Mouse (Mus musculus): ENCODE measurements around the gene Trim8. TPM values are rescaled to one million over a fixed set of nuclear protein-coding genes. Genes with fewer than 3 reads are reported as not detected.
A peak's percentile ranks its signal among the peaks of the same experiment; 100 is the strongest.

Trim8 gene
- polyA plus RNA-seq, 1 experiment from 2014 or later: 43.0 TPM

DNA sequence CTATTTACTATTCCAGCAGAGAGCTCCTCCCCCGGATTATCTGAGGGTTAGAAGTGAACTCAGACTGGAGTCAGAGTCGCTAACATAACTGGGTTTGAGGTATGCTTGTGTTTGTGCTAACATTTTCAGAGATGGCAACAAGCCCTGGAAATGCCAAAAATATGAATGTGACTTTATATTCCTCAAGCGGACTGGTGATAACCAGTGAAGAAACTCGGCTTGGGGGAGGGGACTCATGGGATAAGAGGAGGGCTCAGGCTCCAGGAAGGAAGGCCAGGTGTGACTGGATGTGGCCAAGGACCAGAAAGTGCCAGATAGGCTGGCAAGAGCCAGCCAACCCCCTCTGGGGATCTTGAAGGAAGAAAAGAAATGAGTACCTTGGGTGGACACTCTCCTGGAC lies 19.7 kb upstream of the Trim8 start:
- Histone ChIP-seq H3K27me3 (replicated peaks) (no peaks in the 10 kb centered on the region), H3K4me2 (replicated peaks) (no peak overlapping the region), H3K4me1 (peaks cover 14% of the 10 kb centered on the region), H3K36me3 (peaks cover 57% of the 10 kb centered on the region), H3K9me3 (no peaks in the 10 kb centered on the region), H3K4me3 (no peak overlapping the region), H3K9ac (no peak overlapping the region), H3K27ac (no peak overlapping the region)
- 33% methylated on average over 4 of the region's 4 CpGs for WGBS
- no peak for ATAC-seq (ENCODE audit: low FRiP score, low read depth)

DNA sequence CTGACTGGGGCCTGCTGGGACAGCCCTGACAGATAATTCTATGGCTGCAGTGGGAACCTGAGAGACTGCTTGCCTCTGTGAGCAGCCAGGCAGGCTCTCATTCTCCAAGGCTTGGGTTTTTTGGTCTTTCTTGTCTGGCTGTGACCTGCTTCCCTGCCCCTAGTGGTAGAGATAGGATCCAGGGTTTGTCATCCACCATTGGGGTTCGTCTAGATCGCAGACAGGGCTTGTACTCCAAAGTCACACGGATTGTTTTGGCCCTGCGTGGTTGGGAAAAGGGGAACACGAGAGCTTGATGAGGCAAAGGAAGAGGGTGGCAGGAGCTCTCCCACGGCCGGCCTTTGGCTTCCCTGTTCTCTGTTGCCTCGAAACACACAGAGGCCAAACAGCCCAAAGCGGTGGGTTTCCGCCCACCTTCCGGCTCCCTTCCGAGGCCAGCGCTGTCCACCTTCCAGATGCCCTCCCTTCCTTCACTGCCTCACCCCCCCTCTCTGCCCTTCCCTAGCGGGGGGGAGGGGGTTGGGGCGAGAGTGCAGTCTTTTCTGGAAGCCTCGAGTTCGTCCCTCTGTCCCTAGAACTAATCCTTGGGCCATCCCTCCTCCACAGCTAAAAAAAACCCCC lies 18.5 kb upstream of the Trim8 start:
- no peak overlapping the region for H3K27ac ChIP-seq
- peaks cover 10% of the 10 kb centered on the region for H3K4me1 ChIP-seq

DNA sequence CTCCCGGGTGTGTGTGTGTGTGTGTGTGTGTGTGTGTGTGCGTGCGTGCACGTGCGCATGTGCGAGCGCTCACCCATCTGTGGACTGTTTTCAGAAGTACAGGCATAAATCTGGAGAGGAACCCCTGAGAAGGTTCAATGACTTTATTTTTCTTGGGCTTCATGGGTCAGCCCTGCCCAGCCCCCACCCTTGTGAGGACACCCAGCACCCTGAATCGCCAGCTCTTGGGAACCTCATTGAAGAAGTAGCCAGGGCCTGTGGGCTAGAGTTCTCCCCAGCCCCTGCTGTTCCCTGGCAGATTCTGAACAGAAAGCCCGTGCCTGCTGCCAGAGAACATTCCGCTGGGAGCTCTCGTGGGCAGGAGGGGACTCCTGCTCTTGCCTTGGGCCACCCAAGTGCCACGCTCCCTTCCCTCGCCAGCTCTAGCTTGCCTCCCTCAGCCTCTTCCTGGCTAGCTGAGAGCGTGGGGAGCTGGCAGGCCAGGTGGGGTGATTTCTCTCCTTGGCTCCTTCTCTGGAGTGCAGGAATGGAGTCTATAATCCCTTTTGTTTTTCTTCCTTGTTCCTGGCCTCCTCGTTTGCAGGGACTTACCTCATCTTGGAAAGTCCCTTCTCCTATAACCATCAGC lies 17.7 kb upstream of the Trim8 start:
- WGBS: 71% methylated on average over 15 of the region's 15 CpGs

More for the DNA sequence above, 18.5 kb upstream of the Trim8 start:
- no peak overlapping the region for H3K9ac ChIP-seq
- no peak overlapping the region for H3K4me2 ChIP-seq (replicated peaks)
- WGBS: 62% methylated on average over 17 of the region's 17 CpGs
- no peaks in the 10 kb centered on the region for H3K27me3 ChIP-seq (replicated peaks)
- peaks cover 58% of the 10 kb centered on the region for H3K36me3 ChIP-seq
- no peak overlapping the region for H3K4me3 ChIP-seq
- no peaks in the 10 kb centered on the region for H3K9me3 ChIP-seq
- ATAC-seq (ENCODE audit: low FRiP score, low read depth): no peak; the same call in 1 of the 2 replicates

GRCm38 (mm10) chr19:46484518-46484917 lies 17.0 kb upstream of the Trim8 start:
- Histone ChIP-seq H3K27ac (no peak overlapping the region), H3K4me1 (peaks cover 10% of the 10 kb centered on the region), H3K4me2 (replicated peaks) (no peak overlapping the region), H3K27me3 (replicated peaks) (no peaks in the 10 kb centered on the region), H3K9me3 (no peaks in the 10 kb centered on the region), H3K36me3 (peaks cover 47% of the 10 kb centered on the region), H3K9ac (no peak overlapping the region), H3K4me3 (no peak overlapping the region)
- 78% methylated on average over 5 of the region's 5 CpGs for WGBS
- no peak for ATAC-seq (ENCODE audit: low FRiP score, low read depth)

More for the DNA sequence above, 17.7 kb upstream of the Trim8 start:
- no peaks in the 10 kb centered on the region for H3K9me3 ChIP-seq
- H3K9ac ChIP-seq: no peak overlapping the region
- no peak for ATAC-seq (ENCODE audit: low FRiP score, low read depth)
- no peaks in the 10 kb centered on the region for H3K27me3 ChIP-seq (replicated peaks)
- no peak overlapping the region for H3K4me3 ChIP-seq
- H3K27ac ChIP-seq: no peak overlapping the region
- no peak overlapping the region for H3K4me2 ChIP-seq (replicated peaks)
- H3K36me3 ChIP-seq: peaks cover 52% of the 10 kb centered on the region
- H3K4me1 ChIP-seq: peaks cover 10% of the 10 kb centered on the region

DNA sequence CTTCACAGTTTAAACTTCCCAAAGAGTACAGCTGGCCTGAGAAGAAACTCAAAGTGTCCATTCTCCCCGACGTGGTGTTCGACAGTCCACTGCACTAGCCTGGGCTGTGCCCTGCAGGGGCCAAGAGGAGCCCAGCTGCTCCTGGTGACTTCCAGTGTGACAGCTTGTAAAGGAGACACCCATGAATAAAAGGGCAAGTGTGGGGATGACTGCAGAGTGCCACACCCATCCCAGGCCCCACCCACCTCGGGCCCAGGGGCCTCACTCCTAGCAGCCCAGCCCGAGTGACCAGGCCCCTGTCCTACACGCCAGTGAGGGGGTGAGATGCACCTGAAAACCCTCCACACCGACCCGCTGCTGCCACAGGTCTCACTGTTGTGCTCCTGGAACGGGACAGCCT lies 15.7 kb upstream of the Trim8 start:
- Histone ChIP-seq H3K27ac (no peak overlapping the region), H3K27me3 (replicated peaks) (no peaks in the 10 kb centered on the region), H3K4me2 (replicated peaks) (no peak overlapping the region), H3K9me3 (no peaks in the 10 kb centered on the region), H3K9ac (no peak overlapping the region), H3K4me1 (peaks cover 15% of the 10 kb centered on the region), H3K36me3 (peaks cover 38% of the 10 kb centered on the region), H3K4me3 (no peak overlapping the region)
- WGBS: 70% methylated on average over 9 of the region's 9 CpGs
- no peak for ATAC-seq (ENCODE audit: low FRiP score, low read depth)

- H3K36me3 ChIP-seq: peaks cover 38% of the 10 kb centered on the region
- H3K4me1 ChIP-seq: peaks cover 16% of the 10 kb centered on the region
- H3K27ac ChIP-seq: no peak overlapping the region
- H3K27me3 ChIP-seq (replicated peaks): no peaks in the 10 kb centered on the region
- WGBS: 72% methylated on average over 2 of the region's 2 CpGs
- no peak for ATAC-seq (ENCODE audit: low FRiP score, low read depth)
- H3K4me3 ChIP-seq: no peak overlapping the region
- H3K9ac ChIP-seq: no peak overlapping the region
- H3K9me3 ChIP-seq: no peaks in the 10 kb centered on the region
- H3K4me2 ChIP-seq (replicated peaks): no peak overlapping the region
Observed at GRCm38 (mm10) chr19:46486709-46487108, 14.8 kb upstream of the Trim8 start.

DNA sequence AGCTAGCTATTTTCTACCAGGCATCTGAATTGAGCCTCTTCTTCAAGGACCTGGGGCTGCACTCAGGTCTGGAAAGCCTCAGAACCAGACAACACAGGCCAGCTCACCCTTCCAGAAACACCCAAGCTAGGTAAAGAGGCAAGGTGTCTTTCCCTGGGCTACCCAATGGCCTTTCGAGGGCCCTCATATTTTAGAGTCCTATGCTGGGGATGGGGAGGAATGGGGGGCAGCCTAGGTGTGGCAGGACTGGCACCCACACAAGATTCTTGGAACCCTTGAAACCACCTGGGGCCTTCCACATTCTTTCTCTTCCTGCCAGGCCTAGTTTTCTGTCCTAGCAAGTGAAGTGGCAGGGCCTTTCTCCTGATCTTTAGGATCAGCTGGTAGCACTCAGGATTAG lies 12.1 kb upstream of the Trim8 start:
- no peaks in the 10 kb centered on the region for H3K27me3 ChIP-seq (replicated peaks)
- H3K36me3 ChIP-seq: peaks cover 34% of the 10 kb centered on the region
- H3K9ac ChIP-seq: no peak overlapping the region
- no peaks in the 10 kb centered on the region for H3K9me3 ChIP-seq
- ATAC-seq (ENCODE audit: low FRiP score, low read depth): no peak
- H3K4me3 ChIP-seq: no peak overlapping the region
- no peak overlapping the region for H3K4me2 ChIP-seq (replicated peaks)
- H3K27ac ChIP-seq: no peak overlapping the region
- peaks cover 8% of the 10 kb centered on the region; the same call in 1 of the 2 replicates for H3K4me1 ChIP-seq
- 93% methylated on average over 1 of the region's 1 CpGs for WGBS

DNA sequence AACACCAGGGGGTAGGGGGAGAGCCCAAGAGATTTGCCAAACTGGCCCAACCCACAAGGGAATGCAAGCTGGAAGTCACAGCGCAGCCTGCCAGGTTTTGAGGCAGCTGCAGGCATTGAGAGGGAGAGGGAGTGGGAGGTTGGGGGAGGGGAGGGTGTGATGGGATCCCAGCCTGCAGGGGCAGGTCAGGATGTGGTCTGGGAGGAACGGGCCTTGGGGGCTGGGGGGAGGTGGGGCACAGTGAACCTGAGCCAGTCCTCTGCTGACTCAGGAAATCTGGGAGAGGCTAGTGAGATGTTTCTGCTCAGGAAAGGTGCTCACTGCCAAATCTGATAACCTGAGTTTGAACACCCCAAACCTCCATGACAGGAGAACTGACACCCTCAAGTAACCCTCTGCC lies 10.9 kb upstream of the Trim8 start:
- Histone ChIP-seq H3K36me3 (peaks cover 23% of the 10 kb centered on the region), H3K4me3 (no peak overlapping the region), H3K4me1 (peaks cover 5% of the 10 kb centered on the region; the same call in 1 of the 2 replicates), H3K4me2 (replicated peaks) (no peak overlapping the region; the same call in 1 of the 2 replicates), H3K27ac (peak overlapping the region; percentile 15; the same call in 1 of the 2 replicates), H3K9ac (no peak overlapping the region), H3K9me3 (no peaks in the 10 kb centered on the region), H3K27me3 (replicated peaks) (no peaks in the 10 kb centered on the region)
- no peak for ATAC-seq (ENCODE audit: low FRiP score, low read depth)
- 0% methylated on average over 2 of the region's 2 CpGs for WGBS

DNA sequence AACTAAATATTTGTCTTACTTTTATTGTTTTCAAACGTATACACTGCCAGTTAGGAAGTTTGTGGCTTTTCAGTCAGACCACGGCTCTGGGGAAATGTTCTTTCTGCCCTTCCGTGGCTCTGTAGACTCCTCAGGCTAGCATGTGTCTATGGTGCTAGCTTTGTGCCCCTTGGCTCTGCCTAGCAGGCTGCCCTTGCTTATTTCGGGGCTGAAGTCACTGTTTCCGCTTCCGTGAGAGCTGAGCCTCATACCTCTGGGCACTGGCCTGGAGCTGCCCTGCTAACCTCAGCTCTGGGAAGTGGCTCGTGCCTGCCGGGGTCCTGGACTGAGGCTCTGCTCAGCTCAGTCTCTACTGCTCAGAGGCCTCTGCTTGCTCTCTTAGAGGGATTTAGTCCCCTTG lies 6.4 kb upstream of the Trim8 start:
- no peaks in the 10 kb centered on the region for H3K36me3 ChIP-seq
- H3K4me1 ChIP-seq: peaks cover 5% of the 10 kb centered on the region
- no peak overlapping the region for H3K9ac ChIP-seq
- WGBS: 87% methylated on average over 8 of the region's 8 CpGs
- H3K4me2 ChIP-seq (replicated peaks): no peak overlapping the region
- H3K9me3 ChIP-seq: no peaks in the 10 kb centered on the region
- H3K27ac ChIP-seq: no peak overlapping the region
- no peaks in the 10 kb centered on the region for H3K27me3 ChIP-seq (replicated peaks)
- no peak overlapping the region for H3K4me3 ChIP-seq
- ATAC-seq (ENCODE audit: low FRiP score, low read depth): no peak

GRCm38 (mm10) chr19:46497230-46497629 lies 4.3 kb upstream of the Trim8 start:
- H3K4me1 ChIP-seq: no peaks in the 10 kb centered on the region; the same call in 1 of the 2 replicates
- H3K9me3 ChIP-seq: no peaks in the 10 kb centered on the region
- no peak for ATAC-seq (ENCODE audit: low FRiP score, low read depth)
- WGBS: 53% methylated on average over 2 of the region's 2 CpGs
- H3K4me2 ChIP-seq (replicated peaks): no peak overlapping the region
- no peak overlapping the region for H3K4me3 ChIP-seq
- H3K27ac ChIP-seq: no peak overlapping the region
- no peaks in the 10 kb centered on the region for H3K36me3 ChIP-seq
- H3K9ac ChIP-seq: no peak overlapping the region
- H3K27me3 ChIP-seq (replicated peaks): no peaks in the 10 kb centered on the region

DNA sequence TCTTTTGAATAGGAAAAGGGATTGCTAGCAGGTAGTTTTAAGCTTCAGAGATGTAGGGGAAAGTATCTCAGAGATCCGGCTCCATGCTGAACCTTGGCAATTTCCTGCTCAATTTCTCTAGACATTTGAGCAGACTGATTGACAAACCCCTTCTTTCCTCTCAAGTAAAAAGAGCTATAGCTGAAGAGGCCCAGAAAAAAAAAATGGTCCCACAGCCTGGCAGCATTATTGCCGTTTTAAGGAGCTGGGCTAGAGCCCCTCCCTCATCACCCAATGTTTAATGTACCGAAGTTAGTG lies 2.0 kb upstream of the Trim8 start:
- no peaks in the 10 kb centered on the region for H3K36me3 ChIP-seq
- H3K4me2 ChIP-seq (replicated peaks): peak overlapping the region; percentile 45
- H3K27ac ChIP-seq: no peak overlapping the region
- no peak for ATAC-seq (ENCODE audit: low FRiP score, low read depth)
- no peaks in the 10 kb centered on the region for H3K9me3 ChIP-seq
- no peak overlapping the region for H3K9ac ChIP-seq
- no peaks in the 10 kb centered on the region for H3K27me3 ChIP-seq (replicated peaks)
- H3K4me3 ChIP-seq: peak overlapping the region; percentile 99; the same call in 1 of the 2 replicates
- H3K4me1 ChIP-seq: peaks cover 3% of the 10 kb centered on the region
- WGBS: 1% methylated on average over 3 of the region's 3 CpGs

- H3K4me3 ChIP-seq: peak overlapping the region; percentile 99
- peak overlapping the region; percentile 100 for H3K9ac ChIP-seq
- ATAC-seq (ENCODE audit: low FRiP score, low read depth): peak; percentile 84
- peak overlapping the region; percentile 96 for H3K4me2 ChIP-seq (replicated peaks)
- H3K27ac ChIP-seq: peak overlapping the region; percentile 100
- H3K27me3 ChIP-seq (replicated peaks): no peaks in the 10 kb centered on the region
- peaks cover 8% of the 10 kb centered on the region for H3K4me1 ChIP-seq
- no peaks in the 10 kb centered on the region for H3K9me3 ChIP-seq
- H3K36me3 ChIP-seq: peaks cover 2% of the 10 kb centered on the region; the same call in 1 of the 2 replicates
- under 1% methylated on average over 52 of the region's 52 CpGs for WGBS
Observed at GRCm38 (mm10) chr19:46499836-46500580, 1.5 kb upstream of the Trim8 start.

Data from neural tube, embryonic 12.5 days (tissue).